Mouse (Mus musculus): ENCODE data around the gene Asic1. TPM values are rescaled to one million over a fixed set of nuclear protein-coding genes. Genes with fewer than 3 reads are reported as not detected.

Gene Asic1
- polyA plus RNA-seq, 1 experiment from 2014 or later = 1.4 TPM

GRCm38 (mm10) chr15:99735631-99736030, 65.5 kb downstream of the Asic1 start:
- Histone ChIP-seq H3K27ac (no peak overlapping the region), H3K36me3 (peaks cover 52% of the 10 kb centered on the region), H3K27me3 (no peaks in the 10 kb centered on the region)

GRCm38 (mm10) chr15:99736675-99737074, 66.5 kb downstream of the Asic1 start:
- no peak overlapping the region for H3K9ac ChIP-seq
- WGBS = 72% methylated on average over 11 of the region's 11 CpGs
- no peak for ATAC-seq (replicated peaks; ENCODE audit: insufficient number of reproducible peaks, insufficient read depth, low FRiP score, low read depth)
- no peaks in the 10 kb centered on the region for H3K27me3 ChIP-seq
- no peaks in the 10 kb centered on the region for H3K9me3 ChIP-seq (replicated peaks)
- H3K4me2 ChIP-seq = no peak overlapping the region
- H3K4me3 ChIP-seq = no peak overlapping the region
- no peak overlapping the region for H3K27ac ChIP-seq
- no peaks in the 10 kb centered on the region for H3K4me1 ChIP-seq (replicated peaks)
- H3K36me3 ChIP-seq = peaks cover 58% of the 10 kb centered on the region

More at GRCm38 (mm10) chr15:99735631-99736030, 65.5 kb downstream of the Asic1 start:
- Histone ChIP-seq H3K9me3 (replicated peaks) (no peaks in the 10 kb centered on the region), H3K4me3 (no peak overlapping the region), H3K4me2 (no peak overlapping the region), H3K9ac (no peak overlapping the region), H3K4me1 (replicated peaks) (no peaks in the 10 kb centered on the region)
- no peak for ATAC-seq (replicated peaks; ENCODE audit: insufficient number of reproducible peaks, insufficient read depth, low FRiP score, low read depth)
- WGBS = 84% methylated on average over 2 of the region's 2 CpGs

GRCm38 (mm10) chr15:99740229-99740628, 70.1 kb downstream of the Asic1 start:
- H3K4me1 ChIP-seq (replicated peaks) = no peaks in the 10 kb centered on the region
- H3K27me3 ChIP-seq = no peaks in the 10 kb centered on the region
- WGBS = 88% methylated on average over 4 of the region's 4 CpGs
- H3K9ac ChIP-seq = no peak overlapping the region
- ATAC-seq (replicated peaks; ENCODE audit: insufficient number of reproducible peaks, insufficient read depth, low FRiP score, low read depth) = no peak
- H3K36me3 ChIP-seq = peaks cover 54% of the 10 kb centered on the region
- no peak overlapping the region for H3K27ac ChIP-seq
- H3K9me3 ChIP-seq (replicated peaks) = no peaks in the 10 kb centered on the region
- no peak overlapping the region for H3K4me3 ChIP-seq
- H3K4me2 ChIP-seq = no peak overlapping the region

Other genes starting within 250 kb of the Asic1 start
- 6.8 and 8.0 TPM in 2 replicates for gene Nckap5l, start 212.6 kb upstream of the Asic1 start, polyA plus RNA-seq (2015; fragmentation: Nextera tagmentation; extraction: Ambion mirVana)
- gene Bcdin3d, start 195.6 kb upstream of the Asic1 start, polyA plus RNA-seq (2015; fragmentation: Nextera tagmentation; extraction: Ambion mirVana) = 10.8 and 11.7 TPM in 2 replicates
- 0.28 and 0.33 TPM in 2 replicates for gene Faim2, start 142.2 kb upstream of the Asic1 start, polyA plus RNA-seq (2015; fragmentation: Nextera tagmentation; extraction: Ambion mirVana)
- not detected in 2 replicates for gene Aqp2, start 91.3 kb upstream of the Asic1 start, polyA plus RNA-seq (2015; fragmentation: Nextera tagmentation; extraction: Ambion mirVana)
- gene Aqp5, start 79.6 kb upstream of the Asic1 start, polyA plus RNA-seq (2015; fragmentation: Nextera tagmentation; extraction: Ambion mirVana) = 0.72 and 2.7 TPM in 2 replicates
- gene Aqp6, start 69.0 kb upstream of the Asic1 start, polyA plus RNA-seq (2015; fragmentation: Nextera tagmentation; extraction: Ambion mirVana) = not detected in 2 replicates
- gene Racgap1, start 18.7 kb upstream of the Asic1 start, polyA plus RNA-seq (2015; fragmentation: Nextera tagmentation; extraction: Ambion mirVana) = 112 and 125 TPM in 2 replicates
- gene Smarcd1, start 31.8 kb downstream of the Asic1 start, polyA plus RNA-seq (2015; fragmentation: Nextera tagmentation; extraction: Ambion mirVana) = 17.7 and 24.7 TPM in 2 replicates
- gene Gm17349, start 35.1 kb downstream of the Asic1 start, polyA plus RNA-seq (2015; fragmentation: Nextera tagmentation; extraction: Ambion mirVana) = not detected in 2 replicates
- 1.6 and 2.2 TPM in 2 replicates for gene Gpd1, start 47.1 kb downstream of the Asic1 start, polyA plus RNA-seq (2015; fragmentation: Nextera tagmentation; extraction: Ambion mirVana)
- 185 and 187 TPM in 2 replicates for gene Cox14, start 55.2 kb downstream of the Asic1 start, polyA plus RNA-seq (2015; fragmentation: Nextera tagmentation; extraction: Ambion mirVana)
- gene Cers5, start 102.5 kb downstream of the Asic1 start, polyA plus RNA-seq (2015; fragmentation: Nextera tagmentation; extraction: Ambion mirVana) = 47.6 and 51.1 TPM in 2 replicates
- 17.9 and 23.9 TPM in 2 replicates for gene Lima1, start 205.1 kb downstream of the Asic1 start, polyA plus RNA-seq (2015; fragmentation: Nextera tagmentation; extraction: Ambion mirVana)

Data from heart, embryonic 15.5 days (tissue).